Mouse (Mus musculus) cerebellum, postnatal 36 days (tissue): ENCODE data around the gene 4930562C15Rik.

ENCODE experiments used
- DNase-seq, 2 experiments: peaks; one replicate each; pipeline ENCODE4 v3.0.0; 2021 to 2022; ENCODE audit warnings: mixed read lengths in 2 of 2

Gene 4930562C15Rik

DNA sequence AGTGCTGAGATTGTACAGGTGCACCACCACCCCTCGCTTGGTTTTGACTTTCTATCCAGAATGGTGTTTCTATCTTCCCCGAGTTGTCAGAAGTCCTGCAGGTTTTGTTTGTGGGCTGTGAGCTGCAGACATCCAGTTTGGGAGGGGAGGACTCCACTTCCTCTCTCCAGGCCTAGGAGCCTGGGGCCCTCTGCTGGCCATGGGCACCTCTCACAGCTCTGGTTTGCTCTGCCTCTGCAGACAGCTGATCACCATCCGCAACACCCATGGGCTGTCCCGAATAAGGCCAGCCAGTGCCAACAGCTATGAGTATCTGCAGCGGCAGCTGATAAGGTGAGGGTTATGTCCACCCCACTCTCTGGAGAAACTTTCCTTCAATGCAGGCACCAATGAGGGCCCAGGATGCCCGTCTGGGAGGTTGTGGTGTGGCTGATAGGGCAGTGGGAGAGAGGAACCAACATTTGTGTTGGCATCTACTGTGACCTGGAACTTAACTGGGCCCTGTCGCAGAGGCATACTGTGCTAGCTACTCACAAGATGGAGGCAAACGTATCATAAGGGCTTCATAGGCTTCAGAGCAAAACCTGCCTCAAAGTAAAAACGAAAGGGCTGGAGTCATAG is 27.8 kb downstream of the 4930562C15Rik start:
- DNase-seq: peak; percentile 40 to 53

- DNase-seq: no peak
Measured at GRCm38 (mm10) chr16:4863742-4864141, 28.5 kb downstream of the 4930562C15Rik start.

DNA sequence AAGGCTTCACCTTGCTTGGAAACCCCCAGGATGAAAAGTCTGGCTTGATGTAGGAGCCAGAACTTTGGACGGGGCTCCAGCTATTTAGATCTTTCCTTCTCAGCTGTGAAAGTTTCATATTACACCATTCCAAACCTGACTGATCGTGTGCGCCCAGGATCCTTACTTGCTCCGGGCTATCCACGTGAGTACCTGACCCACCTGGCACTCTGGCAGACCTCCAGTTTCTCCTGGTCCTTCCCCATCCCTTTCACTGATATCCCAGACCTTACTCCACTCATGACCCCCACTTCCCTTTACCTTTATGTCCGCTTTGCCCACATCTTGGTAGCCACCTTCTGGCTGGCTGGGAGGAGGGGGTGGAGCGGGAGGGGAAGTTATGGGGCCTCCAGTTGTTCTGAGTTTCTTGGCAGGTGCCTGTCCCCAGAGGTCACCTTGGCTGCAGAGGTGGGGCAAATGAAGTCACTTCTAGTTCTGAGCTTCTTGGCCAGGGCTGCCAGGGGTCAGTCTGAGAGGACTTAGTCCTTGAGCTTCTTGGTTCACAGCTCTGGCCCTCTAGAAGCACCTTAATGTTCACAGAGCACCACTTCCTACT is 31.0 kb downstream of the 4930562C15Rik start:
- DNase-seq: peak in 1 of 2 experiments; percentile 31

DNA sequence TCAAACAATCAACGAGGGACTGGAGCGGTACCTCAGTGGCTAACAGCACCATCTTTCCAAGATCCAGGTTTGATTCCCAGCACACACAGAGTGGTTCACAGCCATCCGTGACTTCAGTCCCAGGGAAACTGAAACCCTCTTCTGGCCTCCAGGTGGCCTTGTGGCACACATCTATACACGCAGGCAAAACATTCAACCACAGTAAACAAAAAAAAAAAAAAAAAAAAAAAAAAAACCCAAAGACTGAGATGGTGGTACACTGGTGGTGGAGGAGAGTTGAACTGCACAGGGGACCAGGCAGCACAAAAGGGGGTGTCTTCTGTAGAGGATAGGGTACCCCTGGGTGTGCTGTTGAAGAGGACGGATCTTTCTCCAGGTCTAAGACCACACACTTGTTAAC is 35.3 kb downstream of the 4930562C15Rik start:
- DNase-seq: no peak

- no peak for DNase-seq
Measured at GRCm38 (mm10) chr16:4871926-4872325, 36.7 kb downstream of the 4930562C15Rik start.

- no peak for DNase-seq
Measured at GRCm38 (mm10) chr16:4875198-4876032, 40.2 kb downstream of the 4930562C15Rik start.

DNA sequence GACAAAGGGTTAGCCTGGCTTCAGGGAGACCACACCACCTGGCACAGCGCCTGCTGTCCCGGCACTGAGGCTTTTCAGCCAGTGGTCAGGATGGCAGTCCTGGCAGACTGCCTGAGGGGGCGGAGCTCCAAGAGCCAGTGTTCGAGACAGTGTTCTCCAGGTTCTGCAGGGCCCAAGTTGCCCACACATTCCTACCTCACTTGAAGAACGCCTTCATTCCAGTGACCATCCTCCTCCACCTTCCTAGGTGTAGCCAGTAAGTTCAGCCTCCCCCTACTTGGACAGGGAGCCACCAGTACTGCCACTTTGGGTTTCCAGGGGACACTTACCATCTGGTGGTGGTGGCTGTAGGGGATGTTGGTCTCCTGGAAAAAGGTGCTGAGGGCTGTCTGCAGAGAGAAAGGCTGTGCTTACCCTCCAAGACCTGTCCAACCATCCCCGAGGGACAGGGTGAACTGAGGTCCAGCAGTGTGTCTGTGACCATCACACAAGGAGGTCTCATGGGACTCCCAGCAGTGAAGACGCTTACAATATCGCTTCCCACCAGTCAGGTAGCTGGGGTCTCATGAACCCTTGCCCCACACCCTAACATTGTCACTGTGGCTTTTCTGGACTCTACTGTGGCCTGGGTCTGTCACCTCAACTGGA is 40.9 kb downstream of the 4930562C15Rik start:
- peak; percentile 53 to 64 for DNase-seq

- no peak for DNase-seq
Measured at GRCm38 (mm10) chr16:4877195-4877594, 42.0 kb downstream of the 4930562C15Rik start.

DNA sequence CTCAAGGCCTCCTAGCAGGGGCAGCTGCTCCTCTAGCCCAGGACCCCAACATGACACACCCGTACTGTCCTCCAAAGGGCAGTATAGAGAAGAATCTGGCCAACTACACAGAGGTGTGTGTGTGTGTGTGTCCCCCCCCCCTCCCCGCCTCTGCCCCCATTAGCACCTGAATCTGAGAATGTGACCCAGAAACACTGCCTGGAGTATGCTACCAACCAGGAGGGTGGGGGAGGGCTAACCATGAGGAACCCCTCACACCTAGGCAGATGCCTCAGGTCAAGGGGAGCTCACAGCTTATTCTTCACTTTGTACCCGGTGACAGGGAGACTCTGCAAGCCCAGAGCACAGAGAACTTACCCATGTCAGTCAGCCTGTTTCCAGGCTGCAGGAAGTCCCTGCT is 42.5 kb downstream of the 4930562C15Rik start:
- no peak for DNase-seq

GRCm38 (mm10) chr16:4878192-4878885 is 43.1 kb downstream of the 4930562C15Rik start:
- no peak for DNase-seq

DNA sequence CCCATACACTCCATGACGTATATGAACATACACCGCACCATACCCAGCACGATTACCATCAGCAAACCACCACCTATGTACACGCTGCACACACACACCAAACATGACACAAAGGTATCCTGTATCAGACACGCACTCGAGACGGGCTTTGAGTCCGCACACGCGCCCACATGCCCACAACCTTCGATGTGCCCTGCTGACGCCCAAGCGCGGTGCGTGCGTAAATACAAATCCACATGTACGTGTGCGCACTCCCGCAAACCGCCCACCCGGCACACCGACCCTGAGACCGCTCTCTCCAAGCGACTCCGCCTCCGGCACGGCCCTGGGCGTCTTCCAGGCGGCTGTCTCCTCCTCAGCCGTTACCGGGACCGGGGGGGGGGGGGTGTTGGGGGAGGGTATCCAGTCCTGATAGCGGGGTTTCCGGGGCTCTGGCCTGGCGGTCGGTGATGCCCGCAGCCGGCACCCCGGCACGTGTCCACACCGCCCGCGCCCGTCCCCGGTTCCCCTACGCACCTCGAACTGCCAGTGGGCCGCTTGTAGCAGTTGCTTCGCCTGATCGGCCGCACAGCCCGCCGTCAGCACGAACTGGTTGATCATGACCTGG is 44.0 kb downstream of the 4930562C15Rik start:
- DNase-seq: peak; percentile 35 to 56

DNA sequence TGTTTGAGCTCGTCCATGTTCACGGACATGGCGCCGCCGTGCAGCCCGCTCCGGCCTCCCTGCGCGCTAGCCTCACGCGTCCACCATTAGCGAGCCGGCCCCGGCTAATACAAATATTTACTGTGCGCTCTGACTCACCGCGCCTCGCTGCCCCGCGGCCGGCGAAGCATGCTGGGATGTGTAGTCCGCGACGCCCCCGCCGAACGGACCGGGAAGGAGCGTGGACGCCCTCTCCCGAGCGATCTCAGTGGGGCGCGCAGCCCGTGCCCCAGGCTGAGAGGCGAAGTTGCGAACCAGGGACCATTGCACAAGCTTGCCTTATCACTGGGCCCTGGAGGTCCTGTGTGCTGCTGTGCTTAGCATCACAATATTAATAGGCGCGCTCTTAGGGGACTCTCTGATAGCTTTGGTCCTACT is 44.5 kb downstream of the 4930562C15Rik start:
- peak; percentile 89 to 92 for DNase-seq

GRCm38 (mm10) chr16:4880136-4880825 is 45.1 kb downstream of the 4930562C15Rik start, which contains the start of gene Ubald1:
Gene Ubald1 (minus strand): TSS chr16:4880315.
- peak; percentile 97 to 99 for DNase-seq

GRCm38 (mm10) chr16:4881400-4882351 is 46.5 kb downstream of the 4930562C15Rik start:
- DNase-seq: no peak

- no peak for DNase-seq
Measured at GRCm38 (mm10) chr16:4884930-4885329, 49.7 kb downstream of the 4930562C15Rik start.

- DNase-seq: peak; percentile 89 to 90
Measured at GRCm38 (mm10) chr16:4885760-4886689, 50.8 kb downstream of the 4930562C15Rik start, which contains the start of gene Mgrn1. Gene Mgrn1 (plus strand): TSS chr16:4886249.

- no peak for DNase-seq
Measured at GRCm38 (mm10) chr16:4886690-4887020, 51.4 kb downstream of the 4930562C15Rik start.

DNA sequence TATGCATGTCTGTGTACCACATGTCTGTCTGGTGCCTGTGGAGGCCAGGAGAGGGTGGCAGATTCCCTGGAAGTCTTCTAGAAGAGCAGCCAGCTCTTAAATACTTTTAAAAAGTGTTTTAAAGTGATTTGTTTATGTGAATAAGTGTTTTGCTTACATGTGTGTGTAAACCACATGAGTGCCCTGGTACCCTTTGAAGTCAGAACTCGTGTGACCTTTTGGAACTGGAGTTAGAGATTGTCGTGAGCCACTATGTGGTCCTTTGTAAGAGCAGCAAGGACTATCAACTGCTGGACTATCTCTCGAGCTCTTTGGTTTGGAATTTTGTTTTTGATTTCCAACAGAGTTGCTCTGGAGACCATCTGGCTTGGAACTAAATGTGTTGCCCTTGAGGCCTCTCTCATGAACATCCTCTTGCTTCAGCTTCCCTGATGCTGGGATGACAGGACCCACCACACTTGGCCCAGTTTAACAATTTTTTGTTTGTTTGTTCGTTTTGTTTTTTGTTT is 55.0 kb downstream of the 4930562C15Rik start:
- no peak for DNase-seq

GRCm38 (mm10) chr16:4892171-4892570 is 57.0 kb downstream of the 4930562C15Rik start:
- DNase-seq: no peak
